Mouse (Mus musculus) neural tube, embryonic 14.5 days (tissue): ENCODE measurements around the gene Prickle2. TPM values are rescaled to one million over a fixed set of nuclear protein-coding genes. Genes with fewer than 3 reads are reported as not detected.

Source experiments
- ATAC-seq: fragments of 200-750 bp; cut with Nextera tagmentation; 2 replicates; pipeline ENCODE4 v1.8.0; 2017; ENCODE audit warnings: low read depth, mild to moderate bottlenecking, moderate TSS enrichment, moderate library complexity
- H3K27ac ChIP-seq: fragments of 300-500 bp; sonication (generic); 2 replicates; pipeline ENCODE4 v1.5.1; 2014; ENCODE audit warnings: low read depth, mild to moderate bottlenecking, control low read depth, low read length, moderate library complexity, mixed read lengths
- H3K27me3 ChIP-seq: fragments of 300-500 bp; sonication (generic); 2 replicates; pipeline ENCODE4 v1.6.1; 2014; ENCODE audit warnings: low read length; ENCODE audit not compliant: control insufficient read depth, insufficient read depth
- H3K36me3 ChIP-seq: fragments of 300-500 bp; sonication (generic); 2 replicates; pipeline ENCODE4 v1.6.1; 2014; ENCODE audit warnings: low read length, mixed read lengths; ENCODE audit not compliant: control insufficient read depth, insufficient read depth
- H3K4me1 ChIP-seq: fragments of 300-500 bp; sonication (generic); 2 replicates; pipeline ENCODE4 v1.6.1; 2014; ENCODE audit warnings: low read length; ENCODE audit not compliant: control insufficient read depth, insufficient read depth
- H3K4me2 ChIP-seq: fragments of 300-500 bp; sonication (generic); 2 replicates; pipeline ENCODE4 v1.6.1; 2014; ENCODE audit warnings: mild to moderate bottlenecking, low read depth, low read length, control low read depth
- H3K4me3 ChIP-seq: fragments of 300-500 bp; sonication (generic); 2 replicates; pipeline ENCODE4 v1.5.1; 2014; ENCODE audit warnings: low read depth, low read length, control low read depth, mixed read lengths
- H3K9ac ChIP-seq: fragments of 300-500 bp; sonication (generic); replicated peaks from 2 replicates; pipeline ENCODE4 v1.6.1; 2014; ENCODE audit warnings: low read depth, mild to moderate bottlenecking, control low read depth, low read length, mixed read lengths
- H3K9me3 ChIP-seq: fragments of 300-500 bp; sonication (generic); 2 replicates; pipeline ENCODE4 v1.6.1; 2016; ENCODE audit warnings: low read length; ENCODE audit not compliant: control insufficient read depth
- WGBS: fragments of 180-500 bp; shearing (Covaris S2); extraction: QIAGEN DNeasy Blood & Tissue Kit; methylation state at CpG from one replicate; pipeline ENCODE4 v1.1.7; 2014; 5-methylcytosine and 5-hydroxymethylcytosine counted together
- polyA plus RNA-seq: library from polyadenylated mRNA; unstranded; fragments of >200 nt; fragmentation: Nextera tagmentation; extraction: Ambion mirVana; gene quantifications from 2 replicates; pipeline ENCODE4 v1.2.1, GENCODE M21; 2014

Prickle2 gene
- polyA plus RNA-seq, 1 experiment from 2014 or later = 25.5 TPM

DNA sequence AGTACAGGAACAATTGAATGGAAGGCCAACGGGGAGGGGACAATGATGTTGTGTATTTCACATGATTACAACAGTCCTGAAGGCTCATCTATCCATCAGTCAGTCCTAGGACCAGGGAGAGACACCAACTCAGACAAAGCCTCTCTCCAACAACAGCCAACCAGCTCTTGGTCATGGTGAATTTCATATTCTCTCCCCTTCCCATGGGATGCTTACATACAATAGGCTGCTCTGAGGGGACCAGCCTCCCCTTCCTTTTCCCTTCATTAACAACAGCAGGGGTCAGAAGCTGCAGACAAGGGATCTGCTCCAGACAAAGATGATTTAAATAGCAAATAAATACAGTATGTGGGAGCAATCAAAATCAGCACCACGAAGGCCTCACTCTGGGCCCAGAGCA is 57.4 kb downstream of the Prickle2 start:
- Histone ChIP-seq H3K27ac (no peak overlapping the region), H3K27me3 (no peaks in the 10 kb centered on the region), H3K4me1 (no peaks in the 10 kb centered on the region), H3K9me3 (no peaks in the 10 kb centered on the region), H3K4me2 (no peak overlapping the region), H3K4me3 (no peak overlapping the region), H3K36me3 (no peaks in the 10 kb centered on the region), H3K9ac (no peak overlapping the region)
- no peak for ATAC-seq
- WGBS = 22% methylated on average over 2 of the region's 2 CpGs

DNA sequence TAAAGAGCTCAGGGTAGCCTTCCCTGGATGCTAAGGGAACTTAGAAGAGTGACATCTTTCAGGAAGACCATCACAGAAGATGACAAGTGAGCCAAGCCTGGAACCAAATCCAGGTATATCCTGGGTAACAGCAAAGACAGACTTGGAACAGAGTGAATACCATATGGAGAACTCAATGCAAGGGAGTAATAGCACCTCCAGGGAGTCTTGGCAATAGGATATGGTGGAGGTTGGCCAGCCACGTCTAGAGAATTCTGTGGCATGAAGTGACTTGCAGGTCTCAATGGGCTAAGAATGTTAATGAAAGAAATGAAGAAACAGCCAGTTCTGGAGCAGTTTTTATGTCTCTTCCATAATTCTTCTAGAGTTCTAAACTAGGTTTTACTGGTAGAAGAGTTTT is 63.0 kb downstream of the Prickle2 start:
- ATAC-seq = no peak
- Histone ChIP-seq H3K27me3 (no peaks in the 10 kb centered on the region), H3K36me3 (no peaks in the 10 kb centered on the region), H3K9me3 (no peaks in the 10 kb centered on the region), H3K4me3 (no peak overlapping the region), H3K4me2 (no peak overlapping the region), H3K27ac (no peak overlapping the region), H3K4me1 (no peaks in the 10 kb centered on the region), H3K9ac (no peak overlapping the region)
- WGBS = 77% methylated on average over 1 of the region's 1 CpGs

DNA sequence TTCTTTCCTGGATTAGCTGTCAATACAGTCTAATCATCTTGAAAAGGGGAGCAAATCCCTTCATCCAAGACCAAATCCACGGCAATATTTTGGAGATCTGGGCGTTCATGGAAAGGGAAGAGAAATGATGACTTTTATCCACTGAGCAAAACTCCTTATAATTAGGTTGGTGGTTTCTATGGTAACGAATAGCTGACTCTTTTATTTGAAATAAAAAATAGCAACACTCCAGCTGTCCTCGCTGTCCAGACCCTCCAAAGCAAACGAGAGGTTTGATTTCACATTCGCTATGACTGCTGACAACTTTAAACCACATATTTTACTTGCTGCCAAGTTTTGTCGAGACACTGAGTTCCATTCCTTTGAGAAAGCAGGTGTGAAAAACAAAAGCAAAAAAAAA is 64.0 kb downstream of the Prickle2 start:
- ATAC-seq = no peak

DNA sequence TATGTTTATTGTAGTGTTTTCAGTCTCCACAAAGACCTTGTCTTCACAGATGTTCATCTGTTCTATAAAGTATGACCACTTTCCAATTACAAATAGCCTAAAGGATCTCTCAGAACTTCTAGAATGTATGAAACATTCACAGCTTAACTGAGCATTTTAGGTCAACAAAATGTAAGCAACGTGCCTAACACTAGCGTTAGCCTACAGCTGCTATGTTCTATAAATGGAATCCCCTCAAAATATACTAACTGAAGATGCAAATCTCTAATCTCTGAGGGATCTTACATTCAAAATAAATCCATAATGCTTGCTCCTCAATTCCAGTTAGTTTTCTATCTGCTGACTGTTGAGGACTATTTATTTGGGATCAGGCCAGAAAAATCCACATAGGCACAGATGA is 65.1 kb downstream of the Prickle2 start:
- H3K4me3 ChIP-seq = no peak overlapping the region
- no peak overlapping the region for H3K4me2 ChIP-seq
- H3K36me3 ChIP-seq = no peaks in the 10 kb centered on the region
- no peak overlapping the region for H3K9ac ChIP-seq
- no peaks in the 10 kb centered on the region for H3K27me3 ChIP-seq
- ATAC-seq = no peak
- no peaks in the 10 kb centered on the region for H3K4me1 ChIP-seq
- no peak overlapping the region for H3K27ac ChIP-seq
- H3K9me3 ChIP-seq = no peaks in the 10 kb centered on the region
- WGBS = 82% methylated on average over 2 of the region's 2 CpGs

More for the DNA sequence above, 64.0 kb downstream of the Prickle2 start:
- Histone ChIP-seq H3K4me2 (no peak overlapping the region), H3K36me3 (no peaks in the 10 kb centered on the region), H3K27me3 (no peaks in the 10 kb centered on the region), H3K4me1 (no peaks in the 10 kb centered on the region), H3K9me3 (no peaks in the 10 kb centered on the region), H3K27ac (no peak overlapping the region), H3K9ac (no peak overlapping the region), H3K4me3 (no peak overlapping the region)
- WGBS = 74% methylated on average over 7 of the region's 7 CpGs

DNA sequence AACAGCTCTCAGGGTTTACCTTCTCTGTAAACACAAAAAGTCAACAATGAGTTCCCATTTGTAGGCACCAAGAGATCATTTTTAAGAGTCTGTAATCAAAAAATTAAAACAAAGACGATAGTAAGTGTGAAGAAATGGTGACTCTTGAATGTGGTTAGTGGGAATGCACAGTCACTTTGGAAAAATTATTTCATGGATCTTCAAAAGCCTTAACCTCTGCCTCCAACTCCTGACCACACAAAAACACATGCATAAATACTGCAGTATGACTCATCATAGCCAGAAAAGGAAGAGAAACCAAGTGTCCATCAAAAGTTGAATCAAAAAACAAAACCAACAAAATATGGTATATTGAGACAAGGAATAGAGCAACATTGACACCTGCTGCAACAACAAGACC is 69.5 kb downstream of the Prickle2 start:
- no peak overlapping the region for H3K4me3 ChIP-seq
- no peaks in the 10 kb centered on the region for H3K27me3 ChIP-seq
- H3K9ac ChIP-seq = no peak overlapping the region
- no peaks in the 10 kb centered on the region for H3K4me1 ChIP-seq
- H3K4me2 ChIP-seq = no peak overlapping the region
- 88% methylated on average over 1 of the region's 1 CpGs for WGBS
- H3K36me3 ChIP-seq = no peaks in the 10 kb centered on the region
- no peak for ATAC-seq
- no peaks in the 10 kb centered on the region for H3K9me3 ChIP-seq
- H3K27ac ChIP-seq = no peak overlapping the region

DNA sequence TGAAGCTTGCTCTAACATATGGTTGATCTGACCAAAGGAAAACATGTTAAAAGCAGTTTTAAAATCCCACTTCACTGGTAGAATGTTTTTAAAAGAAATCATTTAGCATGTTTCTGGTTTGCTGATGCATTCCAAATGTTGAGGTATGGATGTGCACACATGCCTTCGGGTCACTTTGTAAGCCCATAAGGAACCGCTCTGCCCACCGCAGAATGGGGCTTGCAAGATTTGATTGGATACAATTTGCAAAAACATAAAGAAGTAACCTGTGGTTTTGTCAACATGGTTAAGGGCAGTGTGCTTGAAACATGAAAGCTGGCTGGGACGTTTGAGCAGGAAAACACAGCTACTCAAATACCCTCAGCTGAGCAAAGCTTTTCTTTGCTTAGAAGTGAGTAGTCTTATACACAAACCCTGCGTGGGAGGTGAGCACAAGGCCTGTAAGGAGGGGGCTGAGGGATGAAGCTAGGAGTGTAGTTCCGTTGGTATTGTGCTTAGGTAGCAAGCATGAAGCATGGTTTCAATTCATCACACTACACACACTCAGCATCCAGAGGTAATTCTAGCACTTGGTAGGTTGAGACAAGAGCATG is 71.0 kb downstream of the Prickle2 start:
- ATAC-seq = no peak
- WGBS = 74% methylated on average over 6 of the region's 6 CpGs
- H3K4me3 ChIP-seq = no peak overlapping the region

DNA sequence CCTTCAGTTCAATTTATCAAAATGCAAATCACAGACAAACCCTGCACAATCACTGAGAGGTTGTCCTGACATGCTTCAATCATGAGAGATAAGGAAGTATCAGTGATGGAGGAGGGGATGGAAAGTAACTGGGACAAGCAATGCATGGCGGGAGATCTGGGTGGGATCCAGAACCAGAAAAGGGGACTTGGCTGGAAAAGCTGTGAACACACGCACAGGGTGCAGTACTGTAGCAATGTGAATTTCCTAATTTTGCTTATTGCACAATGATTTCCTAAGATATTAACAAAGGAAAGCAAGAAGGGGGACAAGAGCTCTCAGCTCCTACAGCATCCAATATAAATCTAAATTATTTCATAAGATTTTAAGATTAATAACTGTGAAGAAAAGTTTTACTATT is 75.0 kb downstream of the Prickle2 start:
- no peaks in the 10 kb centered on the region for H3K27me3 ChIP-seq
- no peak for ATAC-seq
- no peaks in the 10 kb centered on the region for H3K4me1 ChIP-seq
- no peak overlapping the region for H3K9ac ChIP-seq
- no peak overlapping the region for H3K27ac ChIP-seq
- H3K9me3 ChIP-seq = no peaks in the 10 kb centered on the region
- H3K4me3 ChIP-seq = no peak overlapping the region
- no peaks in the 10 kb centered on the region for H3K36me3 ChIP-seq
- no peak overlapping the region for H3K4me2 ChIP-seq
- WGBS = 92% methylated on average over 2 of the region's 2 CpGs

More for the DNA sequence above, 71.0 kb downstream of the Prickle2 start:
- Histone ChIP-seq H3K36me3 (no peaks in the 10 kb centered on the region), H3K9me3 (no peaks in the 10 kb centered on the region), H3K9ac (no peak overlapping the region), H3K27ac (no peak overlapping the region), H3K4me2 (no peak overlapping the region), H3K4me1 (no peaks in the 10 kb centered on the region), H3K27me3 (no peaks in the 10 kb centered on the region)

DNA sequence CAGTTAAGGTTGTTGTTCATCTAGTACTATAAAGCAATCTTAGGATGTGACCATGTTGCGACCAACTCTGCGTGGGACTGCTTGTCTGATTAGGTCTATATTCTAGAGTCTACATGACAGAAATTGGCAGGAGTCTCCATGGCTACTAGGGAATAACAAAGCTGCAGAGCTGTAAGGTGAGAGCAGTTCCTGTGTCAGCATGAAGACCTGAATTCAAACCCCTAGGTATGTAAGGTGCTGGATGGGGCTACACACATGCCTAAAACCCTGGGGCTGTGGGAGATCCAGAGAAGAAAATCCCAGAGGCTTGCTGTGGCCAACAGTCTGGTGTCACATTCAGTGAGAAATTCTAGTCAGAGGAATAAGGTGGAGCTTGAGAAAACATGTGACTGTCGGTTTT is 78.2 kb downstream of the Prickle2 start:
- no peaks in the 10 kb centered on the region for H3K36me3 ChIP-seq
- no peaks in the 10 kb centered on the region for H3K9me3 ChIP-seq
- no peak for ATAC-seq
- no peak overlapping the region for H3K4me3 ChIP-seq
- no peak overlapping the region for H3K4me2 ChIP-seq
- WGBS = 85% methylated on average over 3 of the region's 3 CpGs
- H3K27me3 ChIP-seq = no peaks in the 10 kb centered on the region
- no peak overlapping the region for H3K9ac ChIP-seq
- H3K4me1 ChIP-seq = no peaks in the 10 kb centered on the region
- H3K27ac ChIP-seq = no peak overlapping the region

DNA sequence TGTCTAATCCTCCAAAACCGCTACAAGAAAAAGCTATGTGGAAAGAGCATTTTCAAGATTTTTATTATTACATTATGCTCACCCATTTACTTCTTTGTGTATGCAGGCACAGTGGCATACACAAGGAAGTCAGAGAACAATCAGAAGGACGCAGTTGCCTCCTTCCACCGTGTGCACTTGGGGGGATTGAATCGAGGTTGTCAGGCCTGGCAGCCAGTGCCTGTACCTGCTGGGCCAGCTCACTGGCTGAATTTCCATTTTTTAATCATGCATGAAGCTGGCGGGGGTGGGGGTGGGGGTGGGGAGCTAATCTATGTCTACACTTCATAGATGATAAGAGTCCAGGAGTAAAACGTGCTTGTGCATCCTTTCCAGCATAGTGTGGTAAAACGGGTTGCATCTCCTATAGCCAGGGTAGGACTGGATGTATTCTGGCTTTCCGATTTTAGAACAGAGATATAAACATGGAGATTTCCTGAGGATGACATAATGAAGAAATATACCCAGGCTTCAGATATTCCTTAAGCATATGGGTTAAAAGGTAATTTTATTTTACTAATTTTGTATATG is 78.8 kb downstream of the Prickle2 start:
- no peaks in the 10 kb centered on the region for H3K36me3 ChIP-seq
- no peaks in the 10 kb centered on the region for H3K4me1 ChIP-seq
- no peak for ATAC-seq
- H3K27me3 ChIP-seq = no peaks in the 10 kb centered on the region
- H3K9me3 ChIP-seq = no peaks in the 10 kb centered on the region
- no peak overlapping the region for H3K4me2 ChIP-seq
- no peak overlapping the region; the same call in 1 of the 2 replicates for H3K27ac ChIP-seq
- 57% methylated on average over 8 of the region's 8 CpGs for WGBS
- H3K4me3 ChIP-seq = no peak overlapping the region
- no peak overlapping the region for H3K9ac ChIP-seq
